Mouse (Mus musculus): Measurements from ENCODE around the gene Ldah. TPM values are rescaled to one million over a fixed set of nuclear protein-coding genes. Genes with fewer than 3 reads are reported as not detected.

Gene Ldah
- polyA plus RNA-seq, 1 experiment from 2014 or later, result 84.3 TPM

GRCm38 (mm10) chr12:8324086-8324485 lies 116.2 kb downstream of the Ldah start:
- Histone ChIP-seq H3K36me3 (peaks cover 55% of the 10 kb centered on the region), H3K9ac (no peak overlapping the region), H3K27me3 (no peaks in the 10 kb centered on the region), H3K27ac (no peak overlapping the region), H3K4me2 (no peak overlapping the region), H3K4me3 (no peak overlapping the region), H3K9me3 (no peaks in the 10 kb centered on the region), H3K4me1 (replicated peaks) (peaks cover 14% of the 10 kb centered on the region)
- ATAC-seq (ENCODE audit: low FRiP score), result no peak
- WGBS, result 89% methylated on average over 10 of the region's 10 CpGs

- Histone ChIP-seq H3K27ac (no peak overlapping the region), H3K9me3 (no peaks in the 10 kb centered on the region), H3K27me3 (no peaks in the 10 kb centered on the region), H3K4me1 (replicated peaks) (peaks cover 14% of the 10 kb centered on the region), H3K4me3 (no peak overlapping the region), H3K9ac (no peak overlapping the region), H3K4me2 (no peak overlapping the region), H3K36me3 (peaks cover 51% of the 10 kb centered on the region)
- ATAC-seq (ENCODE audit: low FRiP score), result no peak
- WGBS, result 93% methylated on average over 13 of the region's 13 CpGs
These were observed 117.5 kb downstream of the Ldah start for GRCm38 (mm10) chr12:8325245-8325942.

GRCm38 (mm10) chr12:8325943-8326522 lies 118.1 kb downstream of the Ldah start:
- Histone ChIP-seq H3K27ac (no peak overlapping the region), H3K27me3 (no peaks in the 10 kb centered on the region), H3K4me2 (no peak overlapping the region), H3K4me1 (replicated peaks) (peaks cover 18% of the 10 kb centered on the region), H3K36me3 (peaks cover 45% of the 10 kb centered on the region), H3K9ac (no peak overlapping the region), H3K4me3 (no peak overlapping the region), H3K9me3 (no peaks in the 10 kb centered on the region)
- 0 out of 2 replicates have a peak, but pooled peaks have one; percentile 1 for ATAC-seq (ENCODE audit: low FRiP score)
- WGBS, result 86% methylated on average over 17 of the region's 17 CpGs

- Histone ChIP-seq H3K9ac (peak overlapping the region; percentile 64), H3K27ac (peak overlapping the region; percentile 89), H3K4me2 (no peak overlapping the region), H3K9me3 (no peaks in the 10 kb centered on the region), H3K4me1 (replicated peaks) (peaks cover 29% of the 10 kb centered on the region), H3K36me3 (peaks cover 35% of the 10 kb centered on the region), H3K27me3 (no peaks in the 10 kb centered on the region), H3K4me3 (no peak overlapping the region)
- peak; percentile 91 for ATAC-seq (ENCODE audit: low FRiP score)
- 20% methylated on average over 17 of the region's 17 CpGs for WGBS
These were observed 119.1 kb downstream of the Ldah start for GRCm38 (mm10) chr12:8326825-8327674.

- Histone ChIP-seq H3K4me1 (replicated peaks) (peaks cover 33% of the 10 kb centered on the region), H3K9ac (peak overlapping the region; percentile 64), H3K27ac (peak overlapping the region; percentile 89), H3K4me3 (no peak overlapping the region), H3K9me3 (no peaks in the 10 kb centered on the region), H3K27me3 (no peaks in the 10 kb centered on the region), H3K4me2 (no peak overlapping the region), H3K36me3 (peaks cover 29% of the 10 kb centered on the region)
- ATAC-seq (ENCODE audit: low FRiP score), result no peak
- 61% methylated on average over 1 of the region's 1 CpGs for WGBS
These were observed 119.8 kb downstream of the Ldah start for GRCm38 (mm10) chr12:8327675-8328053.

- Histone ChIP-seq H3K9me3 (no peaks in the 10 kb centered on the region), H3K4me1 (replicated peaks) (peaks cover 35% of the 10 kb centered on the region), H3K4me3 (no peak overlapping the region), H3K27me3 (no peaks in the 10 kb centered on the region), H3K36me3 (peaks cover 17% of the 10 kb centered on the region), H3K27ac (no peak overlapping the region), H3K4me2 (no peak overlapping the region), H3K9ac (no peak overlapping the region)
- ATAC-seq (ENCODE audit: low FRiP score), result no peak
- 93% methylated on average over 7 of the region's 7 CpGs for WGBS
These were observed 121.3 kb downstream of the Ldah start for GRCm38 (mm10) chr12:8329236-8329635.

GRCm38 (mm10) chr12:8331489-8332173 lies 123.7 kb downstream of the Ldah start:
- no peak overlapping the region for H3K4me3 ChIP-seq
- ATAC-seq (ENCODE audit: low FRiP score), result peak; percentile 5; the same call in 1 of the 2 replicates
- H3K9me3 ChIP-seq, result no peaks in the 10 kb centered on the region
- WGBS, result 52% methylated on average over 14 of the region's 14 CpGs
- H3K36me3 ChIP-seq, result peaks cover 17% of the 10 kb centered on the region
- H3K4me2 ChIP-seq, result no peak overlapping the region
- H3K27ac ChIP-seq, result peak overlapping the region; percentile 69; the same call in 1 of the 2 replicates
- peak overlapping the region; percentile 47; the same call in 1 of the 2 replicates for H3K9ac ChIP-seq
- H3K4me1 ChIP-seq (replicated peaks), result peaks cover 35% of the 10 kb centered on the region
- no peaks in the 10 kb centered on the region for H3K27me3 ChIP-seq

GRCm38 (mm10) chr12:8332174-8332542 lies 124.3 kb downstream of the Ldah start:
- peak; percentile 2; the same call in 1 of the 2 replicates for ATAC-seq (ENCODE audit: low FRiP score)
- Histone ChIP-seq H3K27me3 (no peaks in the 10 kb centered on the region), H3K4me3 (no peak overlapping the region), H3K4me2 (peak overlapping the region; percentile 21; the same call in 1 of the 2 replicates), H3K36me3 (peaks cover 21% of the 10 kb centered on the region), H3K27ac (peak overlapping the region; percentile 69), H3K9me3 (no peaks in the 10 kb centered on the region), H3K4me1 (replicated peaks) (peaks cover 33% of the 10 kb centered on the region), H3K9ac (peak overlapping the region; percentile 47; the same call in 1 of the 2 replicates)
- 40% methylated on average over 5 of the region's 5 CpGs for WGBS

- Histone ChIP-seq H3K27me3 (no peaks in the 10 kb centered on the region), H3K9ac (no peak overlapping the region), H3K27ac (no peak overlapping the region), H3K36me3 (peaks cover 27% of the 10 kb centered on the region), H3K4me2 (no peak overlapping the region), H3K4me3 (no peak overlapping the region), H3K4me1 (replicated peaks) (peaks cover 27% of the 10 kb centered on the region), H3K9me3 (no peaks in the 10 kb centered on the region)
- ATAC-seq (ENCODE audit: low FRiP score), result no peak
- 87% methylated on average over 8 of the region's 8 CpGs for WGBS
These were observed 125.7 kb downstream of the Ldah start for GRCm38 (mm10) chr12:8333617-8334016.

GRCm38 (mm10) chr12:8334261-8334660 lies 126.4 kb downstream of the Ldah start:
- Histone ChIP-seq H3K27ac (no peak overlapping the region), H3K4me1 (replicated peaks) (peaks cover 33% of the 10 kb centered on the region), H3K9ac (no peak overlapping the region), H3K4me2 (no peak overlapping the region), H3K4me3 (no peak overlapping the region), H3K9me3 (no peaks in the 10 kb centered on the region), H3K27me3 (no peaks in the 10 kb centered on the region), H3K36me3 (peaks cover 25% of the 10 kb centered on the region)
- WGBS, result 91% methylated on average over 4 of the region's 4 CpGs
- no peak for ATAC-seq (ENCODE audit: low FRiP score)

Measured in hindbrain, embryonic 13.5 days (tissue).